ENCODE assay signal across 8 mouse cellular contexts in the genomic region with DNA sequence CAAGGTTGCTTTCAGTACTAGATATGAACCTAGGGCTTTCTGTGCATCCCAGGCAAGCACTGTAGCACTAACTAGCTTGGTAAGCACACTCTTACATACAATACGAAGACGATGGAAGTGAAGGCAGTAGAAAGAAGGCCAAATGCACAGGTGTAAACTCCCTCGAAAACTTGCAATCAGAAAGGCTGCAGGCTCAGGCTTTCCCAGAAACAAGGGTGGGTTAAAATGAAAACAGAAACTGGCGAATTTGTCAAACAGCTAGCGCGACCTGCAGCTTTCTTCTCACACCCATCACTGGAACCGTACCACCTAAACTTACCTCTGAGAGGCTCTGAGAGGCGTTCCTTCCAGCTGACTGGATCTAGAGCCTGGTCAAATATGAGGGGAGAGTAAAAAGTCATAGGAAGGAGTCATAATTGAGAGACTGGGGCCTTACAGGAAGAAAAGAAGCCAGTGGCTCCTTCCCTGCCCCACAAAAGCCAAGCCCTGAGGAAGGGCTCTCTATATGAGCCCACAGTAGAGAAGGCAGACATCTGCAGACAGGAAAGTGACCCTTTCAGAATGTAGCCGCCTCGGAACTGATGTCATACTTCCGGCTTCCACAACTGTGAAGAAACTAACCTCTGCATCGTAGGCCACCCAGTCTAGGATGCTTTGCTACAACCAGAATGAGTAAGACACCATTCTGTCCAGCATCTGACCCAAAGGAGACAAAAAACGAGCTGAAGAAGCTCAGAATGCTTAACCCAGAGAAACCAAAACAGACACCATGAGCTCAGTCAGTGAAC. TPM values are rescaled to one million over a fixed set of nuclear protein-coding genes. Genes with fewer than 3 reads are reported as not detected.
DNase-seq lines count a peak whose midpoint lies in the region; ATAC-seq lines count a peak whose summit lies in the region.

No protein-coding gene starts in this region.

- WGBS in embryonic facial prominence, embryonic 15.5 days: 62% methylated on average over 13 of the region's 13 CpGs
- WGBS in forebrain, embryonic 13.5 days: 81% methylated on average over 13 of the region's 13 CpGs

- H3K9me3 ChIP-seq in embryonic facial prominence, embryonic 15.5 days (replicated peaks): no peaks in the 10 kb centered on the region
- no peaks in the 10 kb centered on the region for H3K9me3 ChIP-seq in forebrain, embryonic 13.5 days (replicated peaks)

- no peaks in the 10 kb centered on the region for H3K36me3 ChIP-seq in embryonic facial prominence, embryonic 15.5 days
- H3K36me3 ChIP-seq in forebrain, embryonic 13.5 days (ENCODE audit: poor library complexity, severe bottlenecking): no peaks in the 10 kb centered on the region

- 0 out of 2 replicates have a peak overlapping the region, but pooled peaks have one; percentile 13 for H3K27ac ChIP-seq in embryonic facial prominence, embryonic 15.5 days (replicated peaks)
- no peak overlapping the region; the same call in 1 of the 2 replicates for H3K27ac ChIP-seq in forebrain, embryonic 13.5 days

- H3K4me1 ChIP-seq in embryonic facial prominence, embryonic 15.5 days: peaks cover 25% of the 10 kb centered on the region
- peaks cover 26% of the 10 kb centered on the region for H3K4me1 ChIP-seq in forebrain, embryonic 13.5 days

- no peak for ATAC-seq in embryonic facial prominence, embryonic 15.5 days (ENCODE audit: insufficient number of reproducible peaks, low FRiP score, low TSS enrichment, low read depth)
- ATAC-seq in forebrain, embryonic 13.5 days: no peak

- no peak overlapping the region for H3K4me2 ChIP-seq in embryonic facial prominence, embryonic 15.5 days (replicated peaks)
- H3K4me2 ChIP-seq in forebrain, embryonic 13.5 days: no peak overlapping the region

- H3K9ac ChIP-seq in embryonic facial prominence, embryonic 15.5 days: no peak overlapping the region
- H3K9ac ChIP-seq in forebrain, embryonic 13.5 days: no peak overlapping the region

- peak; percentile 16 for DNase-seq in kidney, adult 11 months
- DNase-seq in kidney, adult 18-20 months: no peak
- DNase-seq in kidney, postnatal 4 days: peak; percentile 11 to 27
- peak; percentile 76 for DNase-seq in naive thymus-derived CD4-positive, alpha-beta T cell, adult 2 months (ENCODE audit: low read depth)
- no peak for DNase-seq in cerebellum, adult 9-11 months
- no peak for DNase-seq in layer of hippocampus, adult 18-20 months (ENCODE audit: low spot score in 2 of 2)

- no peak overlapping the region for H3K4me3 ChIP-seq in embryonic facial prominence, embryonic 15.5 days (replicated peaks)
- H3K4me3 ChIP-seq in forebrain, embryonic 13.5 days: no peak overlapping the region

- H3K27me3 ChIP-seq in embryonic facial prominence, embryonic 15.5 days: no peaks in the 10 kb centered on the region
- no peaks in the 10 kb centered on the region for H3K27me3 ChIP-seq in forebrain, embryonic 13.5 days

RNA-seq across cellular contexts. Expression of gene Rsbn1l, which starts 11.0 kb away (rescaled TPM):
- 4.8 and 6.0 TPM in 2 replicates for polyA plus RNA-seq in embryonic facial prominence, embryonic 15.5 days (2015; fragmentation: Nextera tagmentation; extraction: Ambion mirVana)
- total RNA-seq in layer of hippocampus, adult 18-20 months (2021): 10 to 100 TPM; 20.3 to 21.4 TPM
- 5.8 and 6.3 TPM in 2 replicates for polyA plus RNA-seq in forebrain, embryonic 13.5 days (2015; fragmentation: Nextera tagmentation; extraction: Ambion mirVana)

Comparison
In these comparisons a context has a peak if more than half of its experiments do, and no peak if none do; other contexts are left out.
1. DNase-seq: peak in kidney, adult 11 months (single experiment), kidney, postnatal 4 days (2 of 2) and naive thymus-derived CD4-positive, alpha-beta T cell, adult 2 months (single experiment); none in kidney, adult 18-20 months (single experiment), cerebellum, adult 9-11 months (single experiment) and layer of hippocampus, adult 18-20 months (0 of 2).